Mouse (Mus musculus) E14TG2a.4 (cell line): ENCODE measurements around the gene Clybl.

Experiments
- CTCF ChIP-seq: conservative IDR thresholded peaks from 2 replicates; pipeline ENCODE4 v1.5.1; 2014; ENCODE audit warnings: low read length
- NANOG ChIP-seq: IDR thresholded peaks from 2 replicates; pipeline ENCODE4 v1.6.1; 2014; ENCODE audit warnings: borderline replicate concordance, low read length, mixed read lengths
- POU5F1 ChIP-seq: IDR thresholded peaks from 2 replicates; pipeline ENCODE4 v1.6.1; 2014; ENCODE audit warnings: low read length, borderline replicate concordance

DNA sequence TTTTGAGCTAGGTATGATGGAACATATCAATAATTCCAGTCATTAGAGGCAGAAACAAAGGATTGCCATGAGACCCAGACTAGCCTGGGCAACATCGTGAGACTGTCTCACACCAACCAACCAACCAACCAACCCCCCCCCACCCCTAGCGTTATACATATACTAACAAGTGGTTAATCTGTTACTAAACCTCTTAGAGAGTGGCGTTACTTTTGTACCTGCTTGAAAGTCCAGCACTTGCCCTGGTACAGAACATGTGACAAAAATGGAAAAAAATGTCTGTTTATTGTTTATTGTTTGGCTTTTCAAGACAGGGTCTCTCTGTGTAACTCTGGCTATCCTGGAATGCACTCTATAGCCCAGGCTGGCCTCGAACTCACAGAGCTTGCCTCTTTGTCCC, 35.7 kb downstream of the Clybl start:
- TF ChIP-seq CTCF (no peak), NANOG (no peak), POU5F1 (no peak)
